Mouse (Mus musculus) testis, adult 2 months (tissue): ENCODE data around the gene Zdhhc4. TPM values are rescaled to one million over a fixed set of nuclear protein-coding genes. Genes with fewer than 3 reads are reported as not detected.
A peak's percentile ranks its signal among the peaks of the same experiment; 100 is the strongest.

Experiments
- H3K27ac ChIP-seq: fragments of 200-500 bp; 2 replicates; pipeline ENCODE4 v1.5.1; 2012; ENCODE audit warnings: low read depth, low read length; ENCODE audit not compliant: control insufficient read depth, insufficient read depth
- H3K27me3 ChIP-seq: fragments of 200-500 bp; 2 replicates; pipeline ENCODE4 v1.6.1; 2012; ENCODE audit warnings: mild to moderate bottlenecking, low read length, moderate library complexity; ENCODE audit not compliant: control insufficient read depth, insufficient read depth
- H3K36me3 ChIP-seq: fragments of 200-500 bp; 2 replicates; pipeline ENCODE4 v1.6.1; 2012; ENCODE audit warnings: mild to moderate bottlenecking, low read length; ENCODE audit not compliant: control insufficient read depth, insufficient read depth
- H3K4me1 ChIP-seq: fragments of 200-500 bp; 2 replicates; pipeline ENCODE4 v1.6.1; 2012; ENCODE audit warnings: low read length; ENCODE audit not compliant: control insufficient read depth, insufficient read depth
- H3K4me3 ChIP-seq: fragments of 200-500 bp; 2 replicates; pipeline ENCODE4 v1.5.1; 2012; ENCODE audit warnings: low read depth, mild to moderate bottlenecking, low read length, moderate library complexity, mixed read lengths; ENCODE audit not compliant: control insufficient read depth
- CTCF ChIP-seq: fragments of 200-500 bp; IDR thresholded peaks from 2 replicates; pipeline ENCODE4 v1.5.1; 2012; ENCODE audit warnings: low read depth, mild to moderate bottlenecking, inconsistent platforms, low read length, moderate library complexity; ENCODE audit not compliant: control insufficient read depth, insufficient read depth, insufficient replicate concordance
- POLR2A ChIP-seq: fragments of 200-500 bp; IDR thresholded peaks from 2 replicates; pipeline ENCODE4 v1.6.1; 2012; ENCODE audit warnings: low read depth, mild to moderate bottlenecking, inconsistent platforms, low read length, moderate library complexity; ENCODE audit not compliant: control insufficient read depth
- polyA plus RNA-seq: library from polyadenylated mRNA; depleted of rRNA; stranded (reverse); fragments of >200 nt; gene quantifications from 2 replicates; pipeline ENCODE4 v1.2.3, GENCODE M21; 2012; rRNA removed

The Zdhhc4 gene
- 390 and 402 TPM in 2 replicates for polyA plus RNA-seq

DNA sequence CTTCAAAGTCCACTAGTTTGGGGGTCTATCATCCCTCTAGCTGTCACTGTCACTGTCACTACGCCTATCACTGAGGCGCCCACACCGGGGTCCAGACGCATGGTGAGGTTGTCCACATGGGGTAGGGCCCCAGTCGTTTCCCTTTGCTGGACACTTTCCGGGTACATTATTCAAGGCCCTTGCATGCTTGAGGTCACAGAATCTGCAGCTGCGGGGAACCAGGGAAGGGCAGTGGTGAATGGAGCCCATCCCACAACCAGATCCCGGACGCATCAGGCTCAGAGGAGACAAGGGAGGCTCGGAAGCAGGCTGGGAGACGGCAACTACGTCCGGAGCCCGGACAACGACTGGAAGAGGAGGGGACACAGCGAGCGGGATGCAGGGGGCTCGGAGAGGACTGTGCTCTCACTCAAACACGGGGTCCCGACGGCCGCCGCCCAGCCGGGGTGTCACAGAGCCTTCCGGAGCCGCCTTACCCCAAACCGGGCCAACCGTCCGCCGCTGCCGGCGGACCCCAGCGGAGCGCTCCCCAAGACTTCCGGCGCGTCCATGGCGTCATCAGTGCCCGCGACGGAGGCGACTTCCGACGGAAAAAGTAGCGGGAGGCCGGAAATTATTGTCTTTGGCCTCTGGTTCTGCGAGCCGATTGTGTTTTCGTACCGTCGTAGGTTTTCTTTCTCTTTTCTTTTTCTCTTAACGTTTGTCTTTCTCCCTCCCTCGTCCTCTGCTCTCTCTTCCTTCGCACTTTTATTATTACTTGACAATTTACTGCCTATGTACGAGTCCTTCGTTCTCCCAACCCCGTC lies at the start of gene Zdhhc4:
TSS of gene Zdhhc4 (minus strand) at position 567 of the 806 bp plus-strand sequence.
- peak within 1 kb of the TSS; percentile 84 for H3K27ac ChIP-seq

DNA sequence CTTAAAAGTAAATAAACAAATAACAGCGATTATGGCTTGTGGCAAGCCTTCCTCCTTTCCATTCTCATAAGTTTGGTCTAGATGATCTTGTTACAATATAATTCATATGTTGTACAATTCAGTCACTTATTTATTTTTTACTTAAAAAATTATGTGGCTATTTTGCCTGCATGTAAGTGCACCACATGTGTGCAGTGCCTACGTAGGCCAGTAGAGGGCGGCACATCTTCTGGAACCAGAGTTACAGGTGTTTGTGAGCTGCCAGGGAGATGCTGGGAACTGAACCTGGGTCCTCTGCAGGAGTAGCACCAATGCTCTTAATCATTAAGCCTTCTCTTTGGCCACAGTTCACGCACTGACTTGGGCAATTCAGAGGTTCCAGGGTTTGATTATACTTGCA lies 47.1 kb upstream of the Zdhhc4 start:
- H3K4me3 ChIP-seq = no peak overlapping the region
- peaks cover 15% of the 10 kb centered on the region for H3K4me1 ChIP-seq
- no peaks in the 10 kb centered on the region for H3K27me3 ChIP-seq
- TF ChIP-seq CTCF = peak; percentile 77; the same call in 1 of the 2 replicates
- TF ChIP-seq POLR2A = no peak
- H3K27ac ChIP-seq = no peak overlapping the region
- no peaks in the 10 kb centered on the region for H3K36me3 ChIP-seq

More for the DNA sequence above, at the start of gene Zdhhc4:
- H3K4me3 ChIP-seq = peak within 1 kb of the TSS; percentile 88
- TF ChIP-seq CTCF (no peak), POLR2A (peak; percentile 76)
- no peaks in the 10 kb centered on the region for H3K27me3 ChIP-seq
- peaks cover 3% of the 10 kb centered on the region for H3K36me3 ChIP-seq
- H3K4me1 ChIP-seq = peaks cover 3% of the 10 kb centered on the region; the same call in 1 of the 2 replicates

GRCm38 (mm10) chr5:143375242-143375641 lies 46.2 kb upstream of the Zdhhc4 start:
- Histone ChIP-seq H3K4me1 (peaks cover 16% of the 10 kb centered on the region), H3K27me3 (no peaks in the 10 kb centered on the region), H3K4me3 (peak overlapping the region; percentile 57), H3K36me3 (no peaks in the 10 kb centered on the region), H3K27ac (no peak overlapping the region)
- TF ChIP-seq CTCF (peak; percentile 92), POLR2A (no peak)

DNA sequence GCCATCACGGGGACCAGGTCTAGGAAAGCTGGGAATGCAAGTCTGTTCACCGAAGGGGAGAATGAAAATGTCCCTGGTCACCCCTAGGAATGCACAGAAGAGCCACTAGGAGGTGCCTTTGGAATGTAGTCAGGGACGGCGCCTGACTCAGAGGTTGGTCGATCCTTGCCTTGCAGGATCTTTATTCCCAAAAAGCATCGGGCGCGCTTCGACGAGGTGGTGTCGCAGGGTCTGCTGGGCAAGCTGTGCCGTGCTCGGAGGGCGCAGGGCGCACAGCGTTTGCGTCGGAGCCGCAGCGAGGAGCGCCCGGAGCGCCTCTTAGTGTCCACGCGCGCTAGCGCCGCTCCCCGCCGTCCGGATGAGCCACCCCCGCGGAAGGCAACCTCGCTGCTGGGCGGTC lies 43.8 kb upstream of the Zdhhc4 start:
- H3K27me3 ChIP-seq = no peaks in the 10 kb centered on the region
- H3K4me1 ChIP-seq = peaks cover 12% of the 10 kb centered on the region
- no peak overlapping the region; the same call in 1 of the 2 replicates for H3K4me3 ChIP-seq
- H3K27ac ChIP-seq = no peak overlapping the region
- no peaks in the 10 kb centered on the region for H3K36me3 ChIP-seq
- TF ChIP-seq CTCF = no peak
- no peak for TF ChIP-seq POLR2A

DNA sequence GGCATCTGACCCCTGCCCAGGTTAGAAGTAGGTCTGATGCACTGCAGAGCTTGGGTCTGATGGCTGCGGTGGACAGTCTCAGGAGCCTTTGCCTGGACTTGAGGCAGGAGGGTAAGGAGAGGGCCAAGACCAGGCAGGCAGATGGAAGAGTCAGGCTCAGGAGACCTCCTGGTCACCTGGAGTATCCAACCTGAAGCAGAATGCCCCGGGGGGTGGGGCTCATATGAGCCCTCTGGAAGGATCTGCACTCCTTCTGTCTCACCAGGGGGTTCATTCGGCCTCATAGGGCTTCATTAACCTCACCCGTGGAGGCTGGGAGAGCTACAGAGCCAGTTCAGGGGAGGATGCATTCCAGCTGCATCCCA lies 42.1 kb upstream of the Zdhhc4 start:
- Histone ChIP-seq H3K27ac (no peak overlapping the region), H3K4me3 (no peak overlapping the region), H3K4me1 (peaks cover 12% of the 10 kb centered on the region), H3K27me3 (no peaks in the 10 kb centered on the region), H3K36me3 (no peaks in the 10 kb centered on the region)
- no peak for TF ChIP-seq POLR2A
- no peak for TF ChIP-seq CTCF

GRCm38 (mm10) chr5:143370416-143371145 lies 41.5 kb upstream of the Zdhhc4 start:
- Histone ChIP-seq H3K4me3 (no peak overlapping the region), H3K27me3 (no peaks in the 10 kb centered on the region), H3K27ac (no peak overlapping the region)

GRCm38 (mm10) chr5:143369611-143370255 lies 40.7 kb upstream of the Zdhhc4 start:
- Histone ChIP-seq H3K27ac (no peak overlapping the region), H3K4me3 (no peak overlapping the region; the same call in 1 of the 2 replicates), H3K27me3 (no peaks in the 10 kb centered on the region), H3K4me1 (peaks cover 7% of the 10 kb centered on the region), H3K36me3 (no peaks in the 10 kb centered on the region)
- TF ChIP-seq CTCF (no peak), POLR2A (no peak)

More at GRCm38 (mm10) chr5:143370416-143371145, 41.5 kb upstream of the Zdhhc4 start:
- TF ChIP-seq POLR2A (no peak), CTCF (no peak)
- Histone ChIP-seq H3K4me1 (peaks cover 10% of the 10 kb centered on the region), H3K36me3 (no peaks in the 10 kb centered on the region)
